ENCODE assay signal across 9 mouse cellular contexts in genomic region chr9:75684292-75684691, GRCm38 (mm10). TPM values are rescaled to one million over a fixed set of nuclear protein-coding genes. Genes with fewer than 3 reads are reported as not detected.
DNase-seq lines count a peak whose midpoint lies in the region; ATAC-seq and TF ChIP-seq lines count a peak whose summit lies in the region.
"Had no signal": no experiment of that assay in that cellular context is flagged by ENCODE, and none has a peak within 500 bp of the region (broad histone marks: within the 10 kb centered on the region; RNA-seq: fewer than 3 reads in every experiment).

No protein-coding gene starts in this region.

- no peaks in the 10 kb centered on the region for H3K36me3 ChIP-seq in heart, embryonic 14.5 days (ENCODE audit: control insufficient read depth, insufficient read depth, low read length)
- no peaks in the 10 kb centered on the region for H3K36me3 ChIP-seq in ES-E14 (ENCODE audit: control insufficient read depth, insufficient read depth, low read length, poor library complexity, severe bottlenecking)
- H3K36me3 ChIP-seq in forebrain, postnatal 0 days (ENCODE audit: insufficient read depth) = peaks cover 8% of the 10 kb centered on the region; the same call in 1 of the 2 replicates
- H3K36me3 ChIP-seq in midbrain, embryonic 11.5 days (ENCODE audit: control insufficient read depth, insufficient read depth, low read length) = no peaks in the 10 kb centered on the region

- peak overlapping the region; percentile 11 to 24; a peak in 3 of 4 replicates for H3K4me3 ChIP-seq in heart, embryonic 14.5 days (ENCODE audit: control insufficient read depth in 1 of 2, insufficient read depth in 1 of 2, low read depth in 1 of 2, low read length in 2 of 2)
- peak overlapping the region; percentile 47 to 51 for H3K4me3 ChIP-seq in ES-E14 (ENCODE audit: insufficient read depth in 1 of 2, low read depth in 1 of 2, low read length in 2 of 2, poor library complexity in 1 of 2, severe bottlenecking in 1 of 2)
- peak overlapping the region; percentile 83 for H3K4me3 ChIP-seq in forebrain, postnatal 0 days (ENCODE audit: low read depth, low read length)
- peak overlapping the region; percentile 40 for H3K4me3 ChIP-seq in midbrain, embryonic 11.5 days (ENCODE audit: low read depth, low read length)

- no peak for TF ChIP-seq CTCF in forebrain, postnatal 0 days (IDR thresholded peaks at IDR 0.05; ENCODE audit: low read depth)

- H3K4me2 ChIP-seq in heart, embryonic 14.5 days (ENCODE audit: low read length) = peak overlapping the region; percentile 59
- peak overlapping the region; percentile 50 for H3K4me2 ChIP-seq in forebrain, postnatal 0 days (ENCODE audit: low read depth)
- peak overlapping the region; percentile 49 for H3K4me2 ChIP-seq in midbrain, embryonic 11.5 days

- in situ Hi-C loops in ES-E14 (cut with MboI; ENCODE audit: low sequenced_read_pairs in 2 of 2, unreplicated experiment in 2 of 2) = no loop called here

- H3K27ac ChIP-seq in heart, embryonic 14.5 days (replicated peaks in 1 of 2; ENCODE audit: control insufficient read depth in 1 of 2, insufficient read depth in 1 of 2, low read depth in 2 of 2, low read length in 2 of 2) = no peak overlapping the region
- H3K27ac ChIP-seq in ES-E14 (ENCODE audit: insufficient read depth, low read depth, low read length, poor library complexity, severe bottlenecking) = no peak overlapping the region
- peak overlapping the region; percentile 91 for H3K27ac ChIP-seq in forebrain, postnatal 0 days (ENCODE audit: low read depth, low read length)
- H3K27ac ChIP-seq in midbrain, embryonic 11.5 days (ENCODE audit: low read depth, low read length) = no peak overlapping the region

- ATAC-seq in heart, embryonic 14.5 days (ENCODE audit: insufficient number of reproducible peaks, insufficient read depth, low FRiP score, low read depth) = no peak
- peak; percentile 5; the same call in 1 of the 2 replicates for ATAC-seq in forebrain, postnatal 0 days
- ATAC-seq in midbrain, embryonic 11.5 days (ENCODE audit: low FRiP score) = peak; percentile 12; the same call in 1 of the 2 replicates
- ATAC-seq: activated CD4-positive, CD25-positive, alpha-beta regulatory T cell, adult 4 months had no signal

- WGBS in heart, embryonic 14.5 days = 64% methylated on average over 4 of the region's 4 CpGs
- 30% methylated on average over 4 of the region's 4 CpGs for WGBS in forebrain, postnatal 0 days
- 69% methylated on average over 4 of the region's 4 CpGs for WGBS in midbrain, embryonic 11.5 days

- peaks cover 3% of the 10 kb centered on the region; the same call in 1 of the 2 replicates for H3K27me3 ChIP-seq in heart, embryonic 14.5 days (ENCODE audit: control insufficient read depth, insufficient read depth, low read length)
- H3K27me3 ChIP-seq in forebrain, postnatal 0 days (ENCODE audit: insufficient read depth, low read length) = no peaks in the 10 kb centered on the region
- H3K27me3 ChIP-seq in midbrain, embryonic 11.5 days (ENCODE audit: control insufficient read depth, insufficient read depth, low read length) = no peaks in the 10 kb centered on the region

- H3K9me3 ChIP-seq in heart, embryonic 14.5 days (ENCODE audit: control insufficient read depth, low read length) = 0 out of 2 replicates have a peak, but pooled peaks cover under 1% of the 10 kb centered on the region
- H3K9me3 ChIP-seq in ES-E14 (ENCODE audit: control insufficient read depth, insufficient read depth, low read depth, low read length) = no peaks in the 10 kb centered on the region
- H3K9me3 ChIP-seq in forebrain, postnatal 0 days (ENCODE audit: low read length) = no peaks in the 10 kb centered on the region
- no peaks in the 10 kb centered on the region for H3K9me3 ChIP-seq in midbrain, embryonic 11.5 days (ENCODE audit: control insufficient read depth, low read length)

- H3K4me1 ChIP-seq in heart, embryonic 14.5 days (ENCODE audit: control insufficient read depth in 2 of 2, insufficient read depth in 2 of 2, low read length in 2 of 2) = peaks cover 3 to 5% of the 10 kb centered on the region in 2 experiments; a peak in 1 of 4 replicates
- H3K4me1 ChIP-seq in ES-E14 (ENCODE audit: control insufficient read depth in 2 of 2, insufficient read depth in 2 of 2, low read length in 2 of 2, poor library complexity in 1 of 2) = no peaks in the 10 kb centered on the region; a peak in 1 of 4 replicates
- peaks cover 12% of the 10 kb centered on the region; the same call in 1 of the 2 replicates for H3K4me1 ChIP-seq in forebrain, postnatal 0 days (ENCODE audit: insufficient read depth)
- 0 out of 2 replicates have a peak, but pooled peaks cover 3% of the 10 kb centered on the region for H3K4me1 ChIP-seq in midbrain, embryonic 11.5 days (ENCODE audit: control insufficient read depth, insufficient read depth, low read length)

- no peak for DNase-seq in heart, postnatal 4 days
- no peak for DNase-seq in ES-E14 (ENCODE audit: low read depth, low spot score)
- no peak for DNase-seq in forebrain, postnatal 0 days
- DNase-seq in midbrain, embryonic 11.5 days (ENCODE audit: low spot score, missing footprints) = peak; percentile 85
- DNase-seq in ovary, postnatal 10 days (ENCODE audit: low spot score) = no peak
- no peak for DNase-seq in frontal cortex, postnatal 25 days (ENCODE audit: low spot score in 2 of 2)
- DNase-seq in layer of hippocampus, adult 11-12 months (ENCODE audit: low spot score) = no peak

- no peak overlapping the region for H3K9ac ChIP-seq in heart, embryonic 14.5 days (ENCODE audit: low read length)
- peak overlapping the region; percentile 65 for H3K9ac ChIP-seq in ES-E14 (ENCODE audit: insufficient read depth, low read depth, low read length, poor library complexity, severe bottlenecking)
- H3K9ac ChIP-seq in forebrain, postnatal 0 days = peak overlapping the region; percentile 95
- H3K9ac ChIP-seq in midbrain, embryonic 11.5 days (ENCODE audit: low read length) = peak overlapping the region; percentile 56; the same call in 1 of the 2 replicates

TF ChIP-seq in ES-E14, 5 proteins besides CTCF, POLR2A, EP300 and RAD21:
- TF ChIP-seq CHD2 (IDR thresholded peaks at IDR 0.05; ENCODE audit: low read depth, low read length) = no peak
- no peak for TF ChIP-seq ZNF384 (IDR thresholded peaks at IDR 0.05; ENCODE audit: low read depth, low read length)
- no peak for TF ChIP-seq HCFC1 (IDR thresholded peaks at IDR 0.05; ENCODE audit: borderline replicate concordance, insufficient read depth, low read length)
- TF ChIP-seq MAFK (IDR thresholded peaks at IDR 0.05; ENCODE audit: insufficient read depth, low read depth, low read length) = no peak
- TF ChIP-seq ZC3H11A (IDR thresholded peaks at IDR 0.05; ENCODE audit: borderline replicate concordance, low read depth, low read length) = no peak
TF ChIP-seq in ES-E14: peak in this region for 0.

RNA-seq across cellular contexts. Expression of gene Scg3, which starts 0.4 kb away (rescaled TPM):
- 0.13 and 0.41 TPM in 2 replicates for polyA plus RNA-seq in heart, embryonic 14.5 days (2014; fragmentation: Nextera tagmentation; extraction: Ambion mirVana)
- total RNA-seq in heart, postnatal 4 days (2021) = under 1 TPM; 0.52 to 0.64 TPM
- 0.48 and 0.76 TPM in 2 replicates for total RNA-seq in ES-E14 (2012; rRNA removed)
- 145 and 172 TPM in 2 replicates for total RNA-seq in forebrain, postnatal 0 days (2014; rRNA removed)
- 116 and 137 TPM in 2 replicates for polyA plus RNA-seq in forebrain, postnatal 0 days (2015; fragmentation: Nextera tagmentation; extraction: Ambion mirVana)
- 63.1 and 73.8 TPM in 2 replicates for polyA plus RNA-seq in midbrain, embryonic 11.5 days (2014; fragmentation: Nextera tagmentation; extraction: Ambion mirVana)
- polyA plus RNA-seq: activated CD4-positive, CD25-positive, alpha-beta regulatory T cell, adult 4 months had no signal

RNA-seq across cellular contexts. Expression of gene Lysmd2, which starts 58.8 kb away (rescaled TPM):
- polyA plus RNA-seq in heart, embryonic 14.5 days (2014; fragmentation: Nextera tagmentation; extraction: Ambion mirVana) = 20.5 and 21.3 TPM in 2 replicates
- 10 to 100 TPM; 12.8 to 13.2 TPM for total RNA-seq in heart, postnatal 4 days (2021)
- total RNA-seq in ES-E14 (2012; rRNA removed) = 4.2 and 6.3 TPM in 2 replicates
- total RNA-seq in forebrain, postnatal 0 days (2014; rRNA removed) = 36.2 and 44.7 TPM in 2 replicates
- 39.5 and 40.8 TPM in 2 replicates for polyA plus RNA-seq in forebrain, postnatal 0 days (2015; fragmentation: Nextera tagmentation; extraction: Ambion mirVana)
- 12.1 and 14.8 TPM in 2 replicates for polyA plus RNA-seq in midbrain, embryonic 11.5 days (2014; fragmentation: Nextera tagmentation; extraction: Ambion mirVana)

Comparison
In these comparisons a context has a peak if more than half of its experiments do, and no peak if none do; other contexts are left out.
1. H3K4me3 ChIP-seq: peak in every context shown above with its lines; median percentile 83 in forebrain, postnatal 0 days; 49 in ES-E14; 40 in midbrain, embryonic 11.5 days; 18 in heart, embryonic 14.5 days.
2. RNA of gene Scg3, which starts 0.4 kb away (total RNA-seq): 145 to 172 TPM in forebrain, postnatal 0 days; 0.48 to 0.76 TPM in ES-E14 and 0.52 to 0.64 TPM in heart, postnatal 4 days; every median in the first group is over 10 times any median in the second.
3. Peak in every context shown above with its lines, with median percentiles within 50 percentile points of each other: H3K4me2 ChIP-seq.